ENCODE assay signal across 17 mouse cellular contexts in the genomic region with DNA sequence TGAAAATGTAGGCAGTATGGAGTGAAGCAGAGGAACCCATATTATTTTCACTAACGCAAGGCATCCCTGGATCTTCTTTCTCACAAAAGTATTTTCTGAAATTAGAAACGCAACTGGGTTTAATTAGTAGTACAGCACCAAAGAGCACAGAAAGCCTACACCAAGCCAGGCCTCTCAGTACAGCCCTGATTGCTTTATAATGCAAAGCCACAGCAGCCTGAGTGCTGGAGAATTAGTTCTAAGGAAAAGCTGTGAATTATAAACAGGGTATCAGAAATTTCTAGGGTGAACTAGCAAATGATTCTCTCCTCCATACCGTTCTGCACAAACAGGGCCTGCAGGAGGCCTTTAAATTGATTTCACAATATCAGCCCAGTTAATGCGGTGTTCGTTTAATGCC.
DNase-seq lines count a peak whose midpoint lies in the region; ATAC-seq and TF ChIP-seq lines count a peak whose summit lies in the region.
"Had no signal": no experiment of that assay in that cellular context is flagged by ENCODE, and none has a peak within 500 bp of the region (broad histone marks: within the 10 kb centered on the region; RNA-seq: fewer than 3 reads in every experiment).

No protein-coding gene starts in this region.

- H3K9ac ChIP-seq in hindbrain, embryonic 12.5 days = no peak overlapping the region
- H3K9ac ChIP-seq in hindbrain, postnatal 0 days (replicated peaks; ENCODE audit: low read length) = no peak overlapping the region
- H3K9ac ChIP-seq in embryonic facial prominence, embryonic 13.5 days = no peak overlapping the region
- H3K9ac ChIP-seq in midbrain, embryonic 14.5 days (replicated peaks; ENCODE audit: low read length) = no peak overlapping the region
- H3K9ac ChIP-seq: intestine, embryonic 15.5 days; kidney, embryonic 15.5 days; limb, embryonic 12.5 days; liver, embryonic 12.5 days had no signal

- H3K36me3 ChIP-seq in hindbrain, embryonic 12.5 days = no peaks in the 10 kb centered on the region
- no peaks in the 10 kb centered on the region for H3K36me3 ChIP-seq in hindbrain, postnatal 0 days (ENCODE audit: insufficient read depth, low read length)
- peaks cover under 1% of the 10 kb centered on the region; the same call in 1 of the 2 replicates for H3K36me3 ChIP-seq in embryonic facial prominence, embryonic 13.5 days
- H3K36me3 ChIP-seq in midbrain, embryonic 14.5 days (ENCODE audit: control insufficient read depth, insufficient read depth, low read length) = no peaks in the 10 kb centered on the region
- H3K36me3 ChIP-seq: intestine, embryonic 15.5 days; kidney, embryonic 15.5 days; limb, embryonic 12.5 days; liver, embryonic 12.5 days had no signal

- no peak overlapping the region for H3K4me3 ChIP-seq in hindbrain, embryonic 12.5 days
- no peak overlapping the region for H3K4me3 ChIP-seq in hindbrain, postnatal 0 days (ENCODE audit: low read length)
- H3K4me3 ChIP-seq in embryonic facial prominence, embryonic 13.5 days = no peak overlapping the region
- no peak overlapping the region for H3K4me3 ChIP-seq in midbrain, embryonic 14.5 days (replicated peaks; ENCODE audit: low read depth, low read length)
- H3K4me3 ChIP-seq: intestine, embryonic 15.5 days; kidney, embryonic 15.5 days; limb, embryonic 12.5 days; liver, embryonic 12.5 days had no signal

- peaks cover 14% of the 10 kb centered on the region for H3K4me1 ChIP-seq in hindbrain, embryonic 12.5 days
- no peaks in the 10 kb centered on the region for H3K4me1 ChIP-seq in hindbrain, postnatal 0 days (ENCODE audit: insufficient read depth, low read length)
- H3K4me1 ChIP-seq in embryonic facial prominence, embryonic 13.5 days = peaks cover 27% of the 10 kb centered on the region
- H3K4me1 ChIP-seq in midbrain, embryonic 14.5 days (ENCODE audit: control insufficient read depth, insufficient read depth, low read length) = peaks cover 15% of the 10 kb centered on the region; the same call in 1 of the 2 replicates
- H3K4me1 ChIP-seq: intestine, embryonic 15.5 days; kidney, embryonic 15.5 days; limb, embryonic 12.5 days; liver, embryonic 12.5 days had no signal

- H3K4me2 ChIP-seq in hindbrain, embryonic 12.5 days (replicated peaks) = no peak overlapping the region
- H3K4me2 ChIP-seq in hindbrain, postnatal 0 days (ENCODE audit: low read depth, low read length) = no peak overlapping the region
- H3K4me2 ChIP-seq in embryonic facial prominence, embryonic 13.5 days = no peak overlapping the region
- H3K4me2 ChIP-seq in midbrain, embryonic 14.5 days (ENCODE audit: low read length) = no peak overlapping the region
- H3K4me2 ChIP-seq: intestine, embryonic 15.5 days; kidney, embryonic 15.5 days; limb, embryonic 12.5 days; liver, embryonic 12.5 days had no signal

- H3K27ac ChIP-seq in hindbrain, embryonic 12.5 days = peak overlapping the region; percentile 72
- H3K27ac ChIP-seq in hindbrain, postnatal 0 days = no peak overlapping the region
- peak overlapping the region; percentile 40; the same call in 1 of the 2 replicates for H3K27ac ChIP-seq in embryonic facial prominence, embryonic 13.5 days
- peak overlapping the region; percentile 60; the same call in 1 of the 2 replicates for H3K27ac ChIP-seq in midbrain, embryonic 14.5 days (replicated peaks; ENCODE audit: low read depth, low read length)
- H3K27ac ChIP-seq: intestine, embryonic 15.5 days; kidney, embryonic 15.5 days; limb, embryonic 12.5 days; liver, embryonic 12.5 days had no signal

- 34% methylated on average over 5 of the region's 5 CpGs for WGBS in hindbrain, embryonic 12.5 days
- WGBS in hindbrain, postnatal 0 days = 34% methylated on average over 5 of the region's 5 CpGs
- WGBS in embryonic facial prominence, embryonic 13.5 days = 46% methylated on average over 5 of the region's 5 CpGs
- WGBS in midbrain, embryonic 14.5 days = 29% methylated on average over 5 of the region's 5 CpGs

- no peak for ATAC-seq in hindbrain, embryonic 12.5 days (ENCODE audit: low FRiP score)
- ATAC-seq in hindbrain, postnatal 0 days = no peak
- no peak for ATAC-seq in embryonic facial prominence, embryonic 13.5 days (ENCODE audit: insufficient number of reproducible peaks, insufficient read depth, low FRiP score, low TSS enrichment, low read depth)
- no peak for ATAC-seq in midbrain, embryonic 14.5 days (ENCODE audit: low FRiP score, low TSS enrichment)
- ATAC-seq: intestine, embryonic 15.5 days; liver, embryonic 12.5 days had no signal

- no peak for TF ChIP-seq POLR2A in brain, embryonic 14.5 days (IDR thresholded peaks at IDR 0.05; ENCODE audit: borderline replicate concordance, extremely low read depth, insufficient read depth, insufficient read length, poor library complexity, severe bottlenecking)

- H3K27me3 ChIP-seq in hindbrain, embryonic 12.5 days = no peaks in the 10 kb centered on the region
- no peaks in the 10 kb centered on the region for H3K27me3 ChIP-seq in hindbrain, postnatal 0 days (ENCODE audit: insufficient read depth, low read length)
- no peaks in the 10 kb centered on the region for H3K27me3 ChIP-seq in embryonic facial prominence, embryonic 13.5 days
- H3K27me3 ChIP-seq in midbrain, embryonic 14.5 days (ENCODE audit: control insufficient read depth, insufficient read depth, low read length) = no peaks in the 10 kb centered on the region
- H3K27me3 ChIP-seq: intestine, embryonic 15.5 days; kidney, embryonic 15.5 days; limb, embryonic 12.5 days; liver, embryonic 12.5 days had no signal

- TF ChIP-seq CTCF in hindbrain, postnatal 0 days (IDR thresholded peaks at IDR 0.05; ENCODE audit: low read depth) = no peak
- TF ChIP-seq CTCF in brain, embryonic 14.5 days (IDR thresholded peaks at IDR 0.05; ENCODE audit: borderline replicate concordance, extremely low read depth, insufficient read depth, insufficient read length) = no peak

- no peaks in the 10 kb centered on the region for H3K9me3 ChIP-seq in hindbrain, embryonic 12.5 days (replicated peaks)
- H3K9me3 ChIP-seq in hindbrain, postnatal 0 days (ENCODE audit: low read length) = no peaks in the 10 kb centered on the region
- no peaks in the 10 kb centered on the region for H3K9me3 ChIP-seq in embryonic facial prominence, embryonic 13.5 days
- no peaks in the 10 kb centered on the region for H3K9me3 ChIP-seq in midbrain, embryonic 14.5 days (ENCODE audit: control insufficient read depth, low read length)
- H3K9me3 ChIP-seq: intestine, embryonic 15.5 days; kidney, embryonic 15.5 days; limb, embryonic 12.5 days; liver, embryonic 12.5 days had no signal

- DNase-seq in hindbrain, postnatal 0 days (ENCODE audit: low spot score) = no peak
- peak; percentile 73 for DNase-seq in brain, embryonic 14.5 days (ENCODE audit: low read depth)
- peak; percentile 46 for DNase-seq in midbrain, embryonic 14.5 days
- DNase-seq in left cerebral cortex, adult 18-20 months (ENCODE audit: low spot score in 2 of 2) = no peak
- no peak for DNase-seq in urinary bladder, postnatal 10 days (ENCODE audit: low spot score)
- DNase-seq: cerebellum, adult 9-10 months; gastrocnemius, postnatal 10 days; heart, adult 18-20 months; heart, postnatal 36 days; lung, adult 2 months; lung, postnatal 36 days had no signal

Comparison
In these comparisons a context has a peak if more than half of its experiments do, and no peak if none do; other contexts are left out.
1. DNase-seq: peak in brain, embryonic 14.5 days (single experiment) and midbrain, embryonic 14.5 days (single experiment); none in hindbrain, postnatal 0 days (single experiment), left cerebral cortex, adult 18-20 months (0 of 2) and urinary bladder, postnatal 10 days (single experiment).